Mouse (Mus musculus) forebrain, embryonic 13.5 days (tissue): ENCODE measurements at regions not wholly inside any gene's neighbourhood (a gene's known extent, or its start where the extent isn't known, plus 50 kb on each side); places are given as distances from the start of the nearest gene placed in this dataset.

ENCODE experiments used
- ATAC-seq: fragments of 200-750 bp; cut with Nextera tagmentation; 2 replicates; pipeline ENCODE4 v1.8.0; 2017
- H3K27ac ChIP-seq: fragments of 300-500 bp; sonication (generic); 2 replicates; pipeline ENCODE4 v1.5.1; 2015; ENCODE audit warnings: inconsistent platforms, mild to moderate bottlenecking, moderate library complexity
- H3K27me3 ChIP-seq: fragments of 300-500 bp; sonication (generic); 2 replicates; pipeline ENCODE4 v1.6.1; 2015; ENCODE audit warnings: mild to moderate bottlenecking, inconsistent platforms
- H3K36me3 ChIP-seq: fragments of 300-500 bp; sonication (generic); 2 replicates; pipeline ENCODE4 v1.6.1; 2015; ENCODE audit warnings: mild to moderate bottlenecking, inconsistent platforms; ENCODE audit not compliant: poor library complexity, severe bottlenecking
- H3K4me1 ChIP-seq: fragments of 300-500 bp; sonication (generic); 2 replicates; pipeline ENCODE4 v1.6.1; 2015; ENCODE audit warnings: inconsistent platforms
- H3K4me2 ChIP-seq: fragments of 300-500 bp; sonication (generic); 2 replicates; pipeline ENCODE4 v1.6.1; 2015; ENCODE audit warnings: inconsistent platforms, mild to moderate bottlenecking, moderate library complexity
- H3K4me3 ChIP-seq: fragments of 300-500 bp; sonication (generic); 2 replicates; pipeline ENCODE4 v1.5.1; 2015; ENCODE audit warnings: mild to moderate bottlenecking, inconsistent platforms
- H3K9ac ChIP-seq: fragments of 300-500 bp; sonication (generic); 2 replicates; pipeline ENCODE4 v1.6.1; 2015; ENCODE audit warnings: mild to moderate bottlenecking, inconsistent platforms
- H3K9me3 ChIP-seq: fragments of 300-500 bp; sonication (generic); replicated peaks from 2 replicates; pipeline ENCODE4 v1.6.1; 2016; ENCODE audit warnings: inconsistent platforms
- WGBS: fragments of 180-500 bp; shearing (Covaris S2); methylation state at CpG from one replicate; pipeline ENCODE4 v1.1.7; 2015; 5-methylcytosine and 5-hydroxymethylcytosine counted together

- 34% methylated on average over 3 of the region's 3 CpGs for WGBS
- Histone ChIP-seq H3K9me3 (no peaks in the 10 kb centered on the region), H3K36me3 (no peaks in the 10 kb centered on the region), H3K27ac (no peak overlapping the region), H3K9ac (no peak overlapping the region), H3K27me3 (no peaks in the 10 kb centered on the region), H3K4me1 (no peaks in the 10 kb centered on the region), H3K4me3 (no peak overlapping the region), H3K4me2 (no peak overlapping the region)
- peak; percentile 36; the same call in 1 of the 2 replicates for ATAC-seq
Measured at GRCm38 (mm10) chr8:60071610-60072009, 431.4 kb downstream of the Gm10283 start.

DNA sequence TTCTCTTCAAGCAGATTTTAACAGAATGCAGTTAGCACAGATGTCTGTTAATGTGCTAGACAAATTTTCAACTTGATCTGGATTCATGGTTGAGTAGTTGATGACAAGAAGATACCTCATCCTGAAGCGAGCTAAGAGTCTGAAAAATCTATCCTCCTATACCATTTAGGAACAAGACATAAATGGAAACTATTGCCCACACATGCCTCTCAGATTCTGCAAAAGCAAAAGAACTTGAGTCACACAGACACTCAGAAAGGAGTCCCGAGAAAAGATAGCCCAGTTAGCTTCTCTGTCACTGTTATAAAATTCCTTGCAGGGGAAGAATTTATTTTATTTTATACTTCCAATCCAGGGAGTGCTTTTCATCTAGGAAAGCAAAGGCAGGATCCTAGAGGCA is 447.9 kb downstream of the Gm10283 start:
- 78% methylated on average over 2 of the region's 2 CpGs for WGBS
- Histone ChIP-seq H3K9me3 (no peaks in the 10 kb centered on the region), H3K9ac (no peak overlapping the region), H3K27me3 (no peaks in the 10 kb centered on the region), H3K4me3 (no peak overlapping the region), H3K27ac (no peak overlapping the region), H3K4me2 (no peak overlapping the region), H3K4me1 (no peaks in the 10 kb centered on the region), H3K36me3 (no peaks in the 10 kb centered on the region)
- no peak for ATAC-seq

GRCm38 (mm10) chr8:60028676-60029075 is 474.3 kb downstream of the Gm10283 start:
- 67% methylated on average over 2 of the region's 2 CpGs for WGBS
- no peaks in the 10 kb centered on the region for H3K4me1 ChIP-seq
- no peaks in the 10 kb centered on the region for H3K27me3 ChIP-seq
- no peak overlapping the region for H3K27ac ChIP-seq
- H3K9ac ChIP-seq = no peak overlapping the region
- no peak overlapping the region for H3K4me3 ChIP-seq
- no peak overlapping the region for H3K4me2 ChIP-seq
- no peaks in the 10 kb centered on the region for H3K9me3 ChIP-seq
- H3K36me3 ChIP-seq = no peaks in the 10 kb centered on the region
- ATAC-seq = peak; percentile 59; the same call in 1 of the 2 replicates
